Mouse (Mus musculus) macrophage (primary cell): Measurements from ENCODE around the gene AC109138.7. TPM values are rescaled to one million over a fixed set of nuclear protein-coding genes. Genes with fewer than 3 reads are reported as not detected.
A peak's percentile ranks its signal among the peaks of the same experiment; 100 is the strongest.

Experiments
- H3K27ac ChIP-seq: fragments of 350-480 bp; formaldehyde crosslinking; 2 replicates; pipeline ENCODE4 v1.9.0; 2021
- H3K36me3 ChIP-seq: fragments of 350-480 bp; formaldehyde crosslinking; 2 replicates; pipeline ENCODE4 v1.9.0; 2021; ENCODE audit errors: inconsistent target
- H3K4me3 ChIP-seq: fragments of 350-480 bp; formaldehyde crosslinking; 2 replicates; pipeline ENCODE4 v1.9.0; 2021; ENCODE audit errors: inconsistent target
- H3K79me2 ChIP-seq: fragments of 350-480 bp; formaldehyde crosslinking; 2 replicates; pipeline ENCODE4 v1.9.0; 2021; ENCODE audit errors: inconsistent target
- WGBS: methylation state at CpG from one replicate; pipeline ENCODE4 v1.1.7; 2026; ENCODE audit warnings: inconsistent platforms; ENCODE audit not compliant: missing documents; 5-methylcytosine and 5-hydroxymethylcytosine counted together
- polyA plus RNA-seq: library from polyadenylated mRNA; stranded (reverse); fragments of 250-400 nt; gene quantifications from 3 replicates; pipeline ENCODE4 v1.2.4, GENCODE M21; 2018; ENCODE audit warnings: inconsistent platforms

The AC109138.7 gene
- polyA plus RNA-seq, 1 experiment from 2014 or later = not detected

DNA sequence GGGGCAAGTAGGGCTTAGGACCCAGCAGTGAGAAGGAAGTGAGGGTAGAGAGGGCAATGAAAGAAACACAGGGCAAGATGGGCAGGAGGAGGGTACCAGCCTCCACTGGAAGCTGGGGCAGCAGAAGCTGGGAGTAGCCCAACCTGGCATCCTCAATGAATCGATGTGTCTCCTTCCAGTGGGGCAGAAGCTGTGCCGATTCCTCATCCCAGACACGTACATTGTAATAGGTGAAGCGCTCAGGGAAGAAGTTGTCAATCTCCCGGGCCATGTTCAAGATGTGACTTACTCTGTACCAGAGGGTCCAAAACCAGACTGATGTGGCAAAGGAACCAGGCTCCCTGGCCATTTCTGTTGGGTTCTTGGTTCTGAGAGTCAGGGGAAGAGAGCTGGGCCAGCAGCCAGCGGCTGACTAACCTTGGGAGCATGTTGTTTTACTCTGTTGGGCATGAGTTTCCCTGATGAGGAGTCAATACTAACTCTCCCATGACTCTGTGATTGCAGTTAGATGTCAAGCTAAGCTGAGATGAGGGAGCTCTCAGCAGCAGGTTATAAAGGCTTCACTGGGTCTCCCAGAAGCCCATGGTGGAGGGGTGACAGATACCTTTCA is 50.1 kb downstream of the AC109138.7 start:
- H3K79me2 ChIP-seq = peaks cover 22% of the 10 kb centered on the region
- WGBS = 100% methylated on average over 6 of the region's 6 CpGs
- no peak overlapping the region for H3K4me3 ChIP-seq
- H3K36me3 ChIP-seq = peaks cover 22% of the 10 kb centered on the region; the same call in 1 of the 2 replicates
- H3K27ac ChIP-seq = 0 out of 2 replicates have a peak overlapping the region, but pooled peaks have one; percentile 88

DNA sequence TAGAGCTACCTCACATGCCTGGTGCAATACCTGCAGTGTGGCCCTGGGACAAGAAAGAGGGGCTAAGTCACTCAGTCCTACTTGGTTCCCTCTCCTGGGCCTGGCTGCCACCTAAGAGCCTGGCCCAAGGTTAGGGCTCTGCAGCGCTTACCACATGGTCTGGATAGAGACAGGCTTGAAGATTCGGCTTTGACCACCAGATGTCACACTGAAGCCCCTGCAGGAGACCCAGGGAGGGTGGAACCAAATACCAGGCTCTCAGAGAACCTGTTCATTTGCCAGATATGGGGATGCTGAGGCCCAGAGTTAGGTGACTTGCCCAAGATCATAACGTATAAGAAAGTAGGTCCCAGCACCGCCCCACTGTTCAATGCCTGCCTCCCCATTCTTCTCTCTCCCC is 51.8 kb downstream of the AC109138.7 start:
- H3K79me2 ChIP-seq = peaks cover 22% of the 10 kb centered on the region
- peaks cover 22% of the 10 kb centered on the region; the same call in 1 of the 2 replicates for H3K36me3 ChIP-seq
- WGBS = 81% methylated on average over 4 of the region's 4 CpGs
- no peak overlapping the region for H3K4me3 ChIP-seq
- no peak overlapping the region for H3K27ac ChIP-seq

DNA sequence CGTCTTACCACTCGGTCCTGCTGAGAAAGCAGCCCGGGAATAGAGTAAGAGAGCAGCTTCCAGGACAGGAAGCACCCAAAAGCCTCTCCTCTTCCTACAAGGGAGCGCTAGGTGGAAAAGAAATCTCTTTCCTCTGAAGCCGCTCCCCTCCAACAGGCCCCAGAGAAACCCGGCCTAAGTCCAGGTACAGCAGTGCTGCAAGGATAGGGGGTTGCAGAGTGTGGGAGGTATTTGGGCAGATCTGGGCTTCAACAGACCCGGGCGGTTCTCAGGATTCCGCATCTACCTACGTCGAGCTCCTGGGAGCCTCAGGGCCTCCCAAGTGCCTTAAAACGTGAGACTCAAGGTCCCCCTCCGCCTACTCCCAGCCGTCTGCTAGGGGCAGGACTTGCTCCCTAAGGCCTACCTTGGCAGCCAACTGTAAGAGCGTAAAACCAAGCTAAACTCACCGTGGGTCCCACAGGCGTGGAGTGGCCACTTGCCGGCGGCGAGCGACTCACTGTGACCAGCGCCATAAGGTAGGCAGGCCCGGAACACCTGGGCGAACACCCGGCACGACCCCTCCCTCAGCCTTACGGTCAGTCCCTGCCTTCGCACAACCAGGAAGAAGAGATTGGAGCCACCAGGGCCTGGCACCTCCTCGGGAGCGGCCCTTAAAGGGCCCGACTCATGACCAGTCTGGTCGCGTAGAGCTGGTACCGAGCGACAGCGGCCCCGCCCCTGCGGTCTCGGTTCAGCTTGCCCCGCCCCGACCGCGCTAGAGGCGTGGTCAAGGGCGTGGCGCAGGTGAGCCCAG is 54.6 kb downstream of the AC109138.7 start, which contains the start of gene Ssh3:
TSS of gene Ssh3 (minus strand) at position 615 of the 796 bp plus-strand sequence.
- Histone ChIP-seq H3K79me2 (peaks cover 22% of the 10 kb centered on the region), H3K27ac (peak within 1 kb of the TSS; percentile 62), H3K36me3 (peaks cover 22% of the 10 kb centered on the region; the same call in 1 of the 2 replicates), H3K4me3 (peak within 1 kb of the TSS; percentile 97)
- 6% methylated on average over 45 of the region's 46 CpGs for WGBS

DNA sequence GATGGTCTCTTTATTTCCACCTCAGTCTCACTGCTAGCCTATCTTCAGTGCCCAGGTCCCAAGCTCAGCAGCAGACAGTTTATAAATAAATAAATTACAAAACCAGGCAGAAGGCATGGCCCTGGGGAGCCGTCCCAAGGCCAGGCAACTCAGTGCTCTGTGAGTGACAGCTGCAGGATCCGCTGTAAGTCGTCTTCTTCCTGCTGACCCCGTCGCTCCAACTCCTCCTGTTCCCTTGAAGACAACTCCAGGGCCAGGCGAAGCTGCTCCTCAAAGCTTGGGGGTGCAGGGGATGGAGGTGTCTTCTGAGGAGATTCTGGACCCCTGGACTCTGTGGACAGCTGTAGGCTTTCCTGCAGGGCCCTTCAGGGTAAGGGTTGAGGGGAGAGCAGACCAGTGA is 56.0 kb downstream of the AC109138.7 start:
- H3K79me2 ChIP-seq = peaks cover 22% of the 10 kb centered on the region
- H3K36me3 ChIP-seq = peaks cover 13% of the 10 kb centered on the region; the same call in 1 of the 2 replicates
- H3K27ac ChIP-seq = no peak overlapping the region
- WGBS = 95% methylated on average over 6 of the region's 6 CpGs
- no peak overlapping the region for H3K4me3 ChIP-seq

DNA sequence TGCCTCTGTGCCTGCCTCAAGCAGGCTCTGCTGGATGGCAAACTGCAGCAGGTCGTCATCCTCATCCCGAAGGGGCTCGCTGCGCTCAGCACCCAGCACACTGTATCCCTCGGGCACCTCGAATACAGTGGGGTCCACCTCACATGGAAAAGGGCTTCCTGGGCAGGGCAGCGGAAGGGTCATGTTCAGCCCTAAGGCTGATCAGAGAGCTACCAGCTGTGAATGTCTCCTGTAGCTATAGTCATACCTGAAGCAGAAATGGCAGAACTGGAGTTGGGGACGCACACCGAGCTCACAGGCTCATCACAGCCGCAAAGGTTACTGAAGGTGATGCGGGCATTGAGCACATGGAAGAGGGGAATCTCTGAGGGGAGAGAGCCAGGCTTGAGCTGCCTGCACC is 56.8 kb downstream of the AC109138.7 start:
- Histone ChIP-seq H3K79me2 (peaks cover 22% of the 10 kb centered on the region), H3K27ac (no peak overlapping the region), H3K36me3 (peaks cover 5% of the 10 kb centered on the region; the same call in 1 of the 2 replicates), H3K4me3 (no peak overlapping the region)
- WGBS = 88% methylated on average over 11 of the region's 11 CpGs

DNA sequence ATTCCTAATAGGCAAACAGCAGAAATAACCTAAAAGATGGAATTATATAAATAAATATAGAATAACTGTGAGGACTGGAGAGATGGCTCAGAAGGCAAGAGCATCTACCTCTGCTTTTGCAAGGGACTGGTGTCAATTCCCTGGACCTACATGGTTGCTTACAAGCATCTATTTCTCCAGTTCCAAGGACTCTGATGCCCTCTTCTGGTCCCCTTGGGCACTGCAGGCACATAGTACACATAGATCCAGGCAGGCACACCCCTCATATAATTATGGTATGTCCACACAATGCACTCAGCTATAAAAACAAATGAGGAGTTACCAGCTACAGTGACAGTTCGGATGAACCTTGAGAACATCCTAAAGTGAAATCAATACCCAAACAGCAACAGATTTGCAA is 65.3 kb downstream of the AC109138.7 start:
- peaks cover 7% of the 10 kb centered on the region; the same call in 1 of the 2 replicates for H3K79me2 ChIP-seq
- H3K36me3 ChIP-seq = no peaks in the 10 kb centered on the region; the same call in 1 of the 2 replicates
- WGBS = 94% methylated on average over 1 of the region's 1 CpGs
- no peak overlapping the region for H3K4me3 ChIP-seq
- no peak overlapping the region for H3K27ac ChIP-seq

DNA sequence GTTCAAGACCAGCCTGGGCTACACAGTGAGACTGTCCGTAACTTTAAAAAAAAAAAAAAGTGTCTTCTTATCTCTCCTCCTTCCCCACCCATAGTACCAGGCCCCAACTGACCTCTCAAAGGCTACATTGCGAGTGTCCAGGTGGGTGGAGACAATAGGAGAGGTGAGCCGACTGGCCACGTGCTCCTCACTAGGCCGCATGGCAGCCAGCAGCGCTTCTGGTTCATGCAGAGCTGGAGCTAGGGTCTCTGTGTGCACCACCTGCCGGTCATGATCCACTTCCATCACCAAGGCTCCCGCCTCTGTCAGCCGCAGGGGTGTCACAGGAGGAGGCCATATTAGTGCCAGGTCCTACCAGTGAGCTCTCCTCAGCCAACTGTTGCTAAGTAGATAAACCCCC is 66.3 kb downstream of the AC109138.7 start:
- Histone ChIP-seq H3K36me3 (no peaks in the 10 kb centered on the region; the same call in 1 of the 2 replicates), H3K4me3 (no peak overlapping the region), H3K27ac (no peak overlapping the region), H3K79me2 (peaks cover 7% of the 10 kb centered on the region; the same call in 1 of the 2 replicates)
- 92% methylated on average over 9 of the region's 9 CpGs for whole genome bisulfite sequencing

Other genes with a start within 250 kb of the AC109138.7 start
- not detected in 3 replicates for gene Aldh3b2, start 242.0 kb upstream of the AC109138.7 start, polyA plus RNA-seq
- 0.47 to 0.60 TPM (median 0.47 TPM) in 3 replicates for gene Acy3, start 227.8 kb upstream of the AC109138.7 start, polyA plus RNA-seq
- gene Tbx10, start 221.6 kb upstream of the AC109138.7 start, polyA plus RNA-seq = not detected in 3 replicates
- 6.9 to 10.7 TPM (median 7.0 TPM) in 3 replicates for gene Nudt8, start 213.8 kb upstream of the AC109138.7 start, polyA plus RNA-seq
- 0.07 to 0.19 TPM (median 0.13 TPM) in 3 replicates for gene Gm49405, start 213.7 kb upstream of the AC109138.7 start, polyA plus RNA-seq
- 0.20 to 0.33 TPM in 2 of 3 replicates, not detected in the other for gene Doc2g, start 211.0 kb upstream of the AC109138.7 start, polyA plus RNA-seq
- 35.8 to 43.3 TPM (median 39.0 TPM) in 3 replicates for gene Ndufv1, start 201.6 kb upstream of the AC109138.7 start, polyA plus RNA-seq
- gene Gstp1, start 176.4 kb upstream of the AC109138.7 start, polyA plus RNA-seq = 6.2 to 20.1 TPM (median 8.6 TPM) in 3 replicates
- gene Gstp2, start 168.3 kb upstream of the AC109138.7 start, polyA plus RNA-seq = not detected in 3 replicates
- not detected in 3 replicates for gene Gstp3, start 154.8 kb upstream of the AC109138.7 start, polyA plus RNA-seq
- gene Cabp2, start 132.8 kb upstream of the AC109138.7 start, polyA plus RNA-seq = not detected in 3 replicates
- gene Cdk2ap2, start 117.2 kb upstream of the AC109138.7 start, polyA plus RNA-seq = 16.7 to 37.3 TPM (median 23.1 TPM) in 3 replicates
- 12.8 to 30.4 TPM (median 14.2 TPM) in 3 replicates for gene Pitpnm1, start 114.4 kb upstream of the AC109138.7 start, polyA plus RNA-seq
- 80.9 to 169 TPM (median 84.6 TPM) in 3 replicates for gene Aip, start 88.5 kb upstream of the AC109138.7 start, polyA plus RNA-seq
- not detected in 3 replicates for gene Gpr152, start 74.6 kb upstream of the AC109138.7 start, polyA plus RNA-seq
- not detected in 3 replicates for gene Cabp4, start 70.3 kb upstream of the AC109138.7 start, polyA plus RNA-seq
- 252 to 368 TPM (median 357 TPM) in 3 replicates for gene Coro1b, start 65.7 kb upstream of the AC109138.7 start, polyA plus RNA-seq
- gene Ptprcap, start 60.8 kb upstream of the AC109138.7 start, polyA plus RNA-seq = 0.28 to 0.53 TPM (median 0.41 TPM) in 3 replicates
- 13.6 to 29.6 TPM (median 18.4 TPM) in 3 replicates for gene Rps6kb2, start 51.0 kb upstream of the AC109138.7 start, polyA plus RNA-seq
- gene Carns1, start 38.9 kb upstream of the AC109138.7 start, polyA plus RNA-seq = 0.62 to 1.00 TPM (median 0.77 TPM) in 3 replicates
- gene Tbc1d10c, start 23.1 kb upstream of the AC109138.7 start, polyA plus RNA-seq = 0.25 to 0.60 TPM (median 0.41 TPM) in 3 replicates
- 375 to 413 TPM (median 395 TPM) in 3 replicates for gene Ppp1ca, start 22.3 kb upstream of the AC109138.7 start, polyA plus RNA-seq
- 16.0 to 22.9 TPM (median 16.7 TPM) in 3 replicates for gene Rad9a, start 12.7 kb upstream of the AC109138.7 start, polyA plus RNA-seq
- 0.10 to 0.21 TPM (median 0.17 TPM) in 3 replicates for gene Clcf1, start 119 bp upstream of the AC109138.7 start, polyA plus RNA-seq
- gene Pold4, start 17.5 kb downstream of the AC109138.7 start, polyA plus RNA-seq = 33.8 to 76.3 TPM (median 47.8 TPM) in 3 replicates
- gene Ssh3, start 54.8 kb downstream of the AC109138.7 start, polyA plus RNA-seq = 32.6 to 83.1 TPM (median 36.6 TPM) in 3 replicates
- 3.2 to 8.1 TPM (median 5.6 TPM) in 3 replicates for gene Ankrd13d, start 68.8 kb downstream of the AC109138.7 start, polyA plus RNA-seq
- gene Grk2, start 91.9 kb downstream of the AC109138.7 start, polyA plus RNA-seq = 131 to 143 TPM (median 139 TPM) in 3 replicates
- 30.1 to 62.8 TPM (median 39.7 TPM) in 3 replicates for gene Kdm2a, start 183.9 kb downstream of the AC109138.7 start, polyA plus RNA-seq
- gene Rhod, start 225.1 kb downstream of the AC109138.7 start, polyA plus RNA-seq = 4.4 to 12.0 TPM (median 6.0 TPM) in 3 replicates